Mouse (Mus musculus) intestine, postnatal 0 days (tissue): Measurements from ENCODE around the gene Tmem191c. TPM values are rescaled to one million over a fixed set of nuclear protein-coding genes. Genes with fewer than 3 reads are reported as not detected.
A peak's percentile ranks its signal among the peaks of the same experiment; 100 is the strongest.

ENCODE experiments used
- ATAC-seq: fragments of 200-750 bp; cut with Nextera tagmentation; 2 replicates; pipeline ENCODE4 v1.8.0; 2017; ENCODE audit warnings: mild to moderate bottlenecking, moderate TSS enrichment, moderate library complexity
- H3K27ac ChIP-seq: fragments of 300-500 bp; sonication (generic); 2 replicates; pipeline ENCODE4 v1.5.1; 2014; ENCODE audit warnings: mild to moderate bottlenecking, low read depth, low read length, moderate library complexity
- H3K27me3 ChIP-seq: fragments of 300-500 bp; sonication (generic); replicated peaks from 2 replicates; pipeline ENCODE4 v1.6.1; 2014; ENCODE audit warnings: low read length, mixed read lengths; ENCODE audit not compliant: control insufficient read depth, insufficient read depth
- H3K36me3 ChIP-seq: fragments of 300-500 bp; sonication (generic); 2 replicates; pipeline ENCODE4 v1.6.1; 2014; ENCODE audit warnings: mild to moderate bottlenecking, moderate library complexity; ENCODE audit not compliant: control insufficient read depth, insufficient read depth
- H3K4me1 ChIP-seq: fragments of 300-500 bp; sonication (generic); replicated peaks from 2 replicates; pipeline ENCODE4 v1.6.1; 2014; ENCODE audit warnings: antibody characterized with exemption, low read length, mixed read lengths; ENCODE audit not compliant: control insufficient read depth, insufficient read depth
- H3K4me2 ChIP-seq: fragments of 300-500 bp; sonication (generic); replicated peaks from 2 replicates; pipeline ENCODE4 v1.6.1; 2014; ENCODE audit warnings: low read depth, mild to moderate bottlenecking, moderate library complexity
- H3K4me3 ChIP-seq: fragments of 300-500 bp; sonication (generic); 2 replicates; pipeline ENCODE4 v1.5.1; 2014; ENCODE audit warnings: low read depth, low read length
- H3K9ac ChIP-seq: fragments of 300-500 bp; sonication (generic); 2 replicates; pipeline ENCODE4 v1.6.1; 2014; ENCODE audit warnings: mild to moderate bottlenecking, low read depth, low read length
- H3K9me3 ChIP-seq: fragments of 300-500 bp; sonication (generic); 2 replicates; pipeline ENCODE4 v1.6.1; 2016; ENCODE audit warnings: mixed run types; ENCODE audit not compliant: control insufficient read depth
- CTCF ChIP-seq: sonication (generic); IDR thresholded peaks from 2 replicates; pipeline ENCODE4 v1.5.1; 2016; ENCODE audit warnings: low read depth, mild to moderate bottlenecking, control low read depth, antibody characterized with exemption, moderate library complexity
- WGBS: fragments of 180-500 bp; shearing (Covaris S2); extraction: QIAGEN DNeasy Blood & Tissue Kit; methylation state at CpG from one replicate; pipeline ENCODE4 v1.1.7; 2014; 5-methylcytosine and 5-hydroxymethylcytosine counted together
- polyA plus RNA-seq: library from polyadenylated mRNA; unstranded; fragments of >200 nt; fragmentation: Nextera tagmentation; extraction: Ambion mirVana; gene quantifications from 2 replicates; pipeline ENCODE4 v1.2.1, GENCODE M21; 2015

Gene Tmem191c
- polyA plus RNA-seq, 1 experiment from 2014 or later: 4.8 TPM

DNA sequence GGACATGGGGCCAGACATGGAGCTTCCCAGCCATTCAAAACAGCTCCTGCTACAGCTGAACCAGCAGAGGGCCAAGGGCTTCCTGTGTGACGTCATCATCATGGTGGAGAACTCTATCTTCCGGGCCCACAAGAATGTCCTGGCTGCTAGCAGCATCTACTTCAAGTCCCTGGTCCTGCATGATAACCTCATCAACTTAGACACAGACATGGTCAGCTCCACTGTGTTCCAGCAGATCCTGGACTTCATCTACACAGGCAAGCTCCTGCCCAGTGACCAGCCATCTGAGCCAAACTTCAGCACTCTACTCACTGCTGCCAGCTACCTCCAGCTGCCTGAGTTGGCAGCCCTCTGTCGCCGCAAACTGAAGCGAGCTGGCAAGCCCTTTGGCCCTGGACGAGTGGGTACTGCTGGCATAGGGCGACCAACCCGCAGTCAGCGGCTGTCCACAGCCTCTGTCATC is 18.5 kb upstream of the Tmem191c start:
- H3K27me3 ChIP-seq: no peaks in the 10 kb centered on the region
- 0 out of 2 replicates have a peak, but pooled peaks have one; percentile 34 for TF ChIP-seq CTCF
- H3K9me3 ChIP-seq: no peaks in the 10 kb centered on the region
- no peaks in the 10 kb centered on the region for H3K4me1 ChIP-seq
- WGBS: 97% methylated on average over 9 of the region's 9 CpGs
- H3K36me3 ChIP-seq: peaks cover 36% of the 10 kb centered on the region
- ATAC-seq: no peak
- H3K4me2 ChIP-seq: no peak overlapping the region
- H3K9ac ChIP-seq: no peak overlapping the region
- H3K4me3 ChIP-seq: no peak overlapping the region
- no peak overlapping the region for H3K27ac ChIP-seq

DNA sequence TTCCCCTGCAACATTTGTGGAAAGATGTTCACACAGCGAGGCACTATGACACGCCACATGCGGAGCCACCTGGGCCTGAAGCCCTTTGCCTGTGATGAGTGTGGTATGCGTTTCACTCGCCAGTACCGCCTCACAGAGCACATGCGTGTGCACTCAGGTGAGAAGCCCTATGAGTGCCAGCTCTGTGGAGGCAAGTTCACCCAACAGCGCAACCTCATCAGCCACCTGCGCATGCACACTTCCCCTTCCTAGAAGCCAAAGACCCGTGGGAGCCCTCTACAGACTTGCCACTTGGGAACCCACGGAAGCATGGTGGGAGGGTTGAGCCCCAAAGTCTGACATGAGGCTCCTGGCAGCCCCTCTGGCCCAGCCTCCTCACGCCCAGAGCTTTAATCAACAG is 17.0 kb upstream of the Tmem191c start:
- Histone ChIP-seq H3K27ac (no peak overlapping the region), H3K4me3 (no peak overlapping the region), H3K4me2 (no peak overlapping the region), H3K9me3 (no peaks in the 10 kb centered on the region), H3K9ac (no peak overlapping the region), H3K27me3 (no peaks in the 10 kb centered on the region), H3K4me1 (no peaks in the 10 kb centered on the region), H3K36me3 (peaks cover 36% of the 10 kb centered on the region)
- 93% methylated on average over 12 of the region's 12 CpGs for WGBS
- TF ChIP-seq CTCF: no peak
- ATAC-seq: no peak

DNA sequence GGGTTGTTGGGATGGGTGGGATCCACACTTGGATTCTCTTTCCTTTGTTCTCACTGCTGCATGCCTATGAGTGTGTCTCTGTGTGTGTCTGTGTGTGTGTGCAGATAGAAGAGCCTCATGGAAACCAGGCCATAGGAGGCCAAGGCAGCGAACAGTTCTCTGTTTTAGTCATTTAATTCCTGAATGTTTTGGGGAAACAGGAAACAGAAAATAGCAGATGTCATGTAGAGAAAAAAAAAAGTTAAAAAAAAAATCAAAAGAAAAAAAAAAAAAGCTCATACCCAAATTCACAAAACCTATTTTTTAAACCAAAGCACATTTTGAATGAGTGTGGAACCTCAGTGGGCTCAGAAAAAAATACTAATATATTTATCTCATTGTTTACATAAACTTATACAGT is 14.5 kb upstream of the Tmem191c start:
- Histone ChIP-seq H3K4me1 (no peaks in the 10 kb centered on the region), H3K4me2 (no peak overlapping the region), H3K27me3 (no peaks in the 10 kb centered on the region), H3K9me3 (no peaks in the 10 kb centered on the region), H3K36me3 (peaks cover 36% of the 10 kb centered on the region), H3K9ac (no peak overlapping the region), H3K4me3 (no peak overlapping the region), H3K27ac (no peak overlapping the region)
- WGBS: 91% methylated on average over 1 of the region's 1 CpGs
- TF ChIP-seq CTCF: no peak
- no peak for ATAC-seq

DNA sequence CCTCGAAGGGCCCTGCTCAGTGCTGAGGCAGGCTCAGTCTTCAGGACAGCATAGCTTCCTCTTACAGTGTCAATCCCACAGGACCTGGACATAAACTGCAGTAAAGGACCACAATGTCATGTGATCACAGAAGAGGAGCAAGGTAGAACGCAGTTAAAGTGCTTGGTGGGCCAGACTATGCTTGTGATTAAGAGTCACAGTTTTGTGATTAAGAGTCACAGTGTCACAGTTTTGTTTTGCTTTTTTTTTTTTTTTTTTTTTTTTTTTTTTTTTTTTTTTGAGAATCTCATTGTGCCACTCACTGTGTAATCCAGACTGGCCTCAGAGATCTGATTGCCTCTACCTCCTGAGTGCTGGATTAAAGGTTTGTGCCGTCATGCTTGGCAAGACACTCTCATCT is 9.8 kb upstream of the Tmem191c start:
- 0 out of 2 replicates have a peak, but pooled peaks cover 6% of the 10 kb centered on the region for H3K36me3 ChIP-seq
- H3K9ac ChIP-seq: no peak overlapping the region
- TF ChIP-seq CTCF: no peak
- no peak overlapping the region for H3K4me3 ChIP-seq
- no peaks in the 10 kb centered on the region for H3K9me3 ChIP-seq
- H3K27me3 ChIP-seq: no peaks in the 10 kb centered on the region
- H3K27ac ChIP-seq: no peak overlapping the region
- no peak overlapping the region for H3K4me2 ChIP-seq
- ATAC-seq: no peak
- 73% methylated on average over 3 of the region's 3 CpGs for WGBS
- no peaks in the 10 kb centered on the region for H3K4me1 ChIP-seq

DNA sequence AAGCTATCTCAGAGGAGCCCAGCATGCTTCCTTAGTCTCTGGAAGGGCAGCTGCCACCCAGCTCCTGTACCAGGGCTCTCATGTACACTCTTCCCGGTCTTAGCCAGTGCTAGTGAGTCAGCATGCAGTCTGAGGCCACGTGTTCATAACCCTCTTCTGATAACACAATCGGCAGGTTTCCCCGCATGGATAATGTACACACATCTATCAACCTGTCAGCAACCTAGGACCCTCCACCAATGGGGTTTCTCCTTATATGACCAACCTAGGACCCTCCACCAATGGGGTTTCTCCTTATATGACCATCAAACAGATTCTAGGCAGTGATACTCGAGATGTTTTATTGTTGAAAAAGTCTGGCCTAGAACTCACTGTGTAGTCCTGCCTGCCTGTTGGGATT is 7.9 kb upstream of the Tmem191c start:
- no peak for ATAC-seq
- 35% methylated on average over 5 of the region's 5 CpGs for WGBS
- Histone ChIP-seq H3K27ac (no peak overlapping the region), H3K27me3 (no peaks in the 10 kb centered on the region), H3K36me3 (no peaks in the 10 kb centered on the region), H3K9me3 (no peaks in the 10 kb centered on the region), H3K4me1 (no peaks in the 10 kb centered on the region), H3K4me3 (no peak overlapping the region), H3K9ac (no peak overlapping the region), H3K4me2 (no peak overlapping the region)
- TF ChIP-seq CTCF: no peak

DNA sequence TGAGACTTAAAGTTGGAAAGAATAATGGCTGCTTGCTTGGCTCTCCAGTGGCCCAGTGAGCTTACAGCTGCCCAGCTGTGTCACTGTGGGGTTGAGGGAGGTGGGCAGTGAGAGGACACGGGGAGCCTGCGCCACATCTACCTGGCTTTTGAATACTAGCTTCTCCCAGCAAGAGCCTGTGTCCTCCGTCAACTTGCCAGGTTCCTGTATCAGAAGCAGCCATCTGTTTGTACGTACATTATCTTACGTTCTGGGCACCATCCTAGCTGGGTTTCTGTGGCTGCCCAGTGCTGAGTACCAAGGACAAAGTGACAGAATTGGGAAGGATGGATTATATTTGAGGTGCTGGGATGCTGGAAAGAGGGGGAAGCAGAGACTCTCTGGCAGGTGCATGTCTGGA is 6.0 kb upstream of the Tmem191c start:
- Histone ChIP-seq H3K4me3 (no peak overlapping the region), H3K9ac (no peak overlapping the region), H3K27me3 (no peaks in the 10 kb centered on the region), H3K4me2 (no peak overlapping the region), H3K36me3 (no peaks in the 10 kb centered on the region), H3K27ac (no peak overlapping the region), H3K4me1 (no peaks in the 10 kb centered on the region), H3K9me3 (no peaks in the 10 kb centered on the region)
- no peak for TF ChIP-seq CTCF
- 90% methylated on average over 5 of the region's 5 CpGs for WGBS
- no peak for ATAC-seq

DNA sequence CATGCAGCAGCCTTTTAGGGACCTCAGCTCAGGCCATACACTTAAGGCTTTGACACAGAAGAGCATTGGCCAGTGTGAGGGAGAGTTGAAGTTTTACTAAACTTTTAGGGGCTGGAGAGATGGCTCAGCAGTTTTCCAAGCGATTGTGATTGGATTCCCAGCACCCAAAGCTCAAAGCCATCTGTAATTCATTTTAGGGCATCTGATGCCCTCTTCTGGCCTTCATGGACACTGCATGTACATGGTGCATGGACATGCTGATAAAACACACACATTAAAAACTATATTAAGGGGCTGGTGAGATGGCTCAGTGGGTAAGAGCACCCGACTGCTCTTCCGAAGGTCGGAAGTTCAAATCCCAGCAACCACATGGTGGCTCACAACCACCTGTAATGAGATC is 4.8 kb upstream of the Tmem191c start:
- Histone ChIP-seq H3K9me3 (no peaks in the 10 kb centered on the region), H3K27ac (no peak overlapping the region), H3K27me3 (no peaks in the 10 kb centered on the region), H3K4me3 (no peak overlapping the region), H3K4me1 (no peaks in the 10 kb centered on the region), H3K4me2 (no peak overlapping the region), H3K36me3 (no peaks in the 10 kb centered on the region), H3K9ac (no peak overlapping the region)
- whole genome bisulfite sequencing: 75% methylated on average over 4 of the region's 4 CpGs
- ATAC-seq: no peak
- peak; percentile 66 for TF ChIP-seq CTCF
